Mouse (Mus musculus) erythroblast, embryonic 14.5 days (primary cell): ENCODE results near the gene Tcea2.

Experiments used
- GATA1 ChIP-seq: IDR thresholded peaks from 2 replicates; pipeline ENCODE4 v1.6.1; 2012; ENCODE audit warnings: low read length, inconsistent platforms, mixed read lengths
- TAL1 ChIP-seq: IDR thresholded peaks from 3 replicates; pipeline ENCODE4 v1.6.1; 2012; ENCODE audit warnings: low read length, inconsistent platforms, mixed read lengths

DNA sequence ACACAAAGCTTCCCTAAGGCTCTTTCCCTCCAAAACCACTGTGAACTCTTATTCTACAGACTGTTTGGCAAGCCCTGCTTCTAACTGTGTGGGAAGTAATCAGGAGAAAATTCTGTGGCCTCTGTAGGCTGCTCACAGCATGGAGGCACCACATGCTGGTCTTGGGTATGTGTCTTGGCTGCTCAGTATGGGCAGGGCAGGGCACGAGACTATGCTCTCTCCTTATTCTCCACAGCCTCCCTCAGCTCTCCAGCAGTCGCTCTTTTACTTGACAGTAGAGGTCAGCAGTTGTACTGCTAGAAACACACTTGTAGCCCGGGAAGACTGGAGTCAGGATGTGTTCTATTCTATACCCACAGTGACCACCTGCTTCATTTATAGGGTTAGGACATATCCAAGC lies 40.0 kb downstream of the Tcea2 start:
- TF ChIP-seq GATA1 (no peak), TAL1 (no peak)
